Mouse (Mus musculus) embryonic facial prominence, embryonic 11.5 days (tissue): ENCODE measurements around the gene Barhl2. TPM values are rescaled to one million over a fixed set of nuclear protein-coding genes. Genes with fewer than 3 reads are reported as not detected.

Experiments used
- ATAC-seq: fragments of 200-750 bp; cut with Nextera tagmentation; replicated peaks from 2 replicates; pipeline ENCODE4 v1.8.0; 2017; ENCODE audit warnings: low read depth; ENCODE audit not compliant: insufficient number of reproducible peaks, low FRiP score, low TSS enrichment
- DNase-seq: peaks from one replicate; pipeline ENCODE4 v3.0.0-alpha.2; 2015; ENCODE audit warnings: low spot score
- H3K27ac ChIP-seq: fragments of 300-500 bp; sonication (generic); replicated peaks from 2 replicates; pipeline ENCODE4 v1.5.1; 2014; ENCODE audit warnings: mild to moderate bottlenecking, low read depth, low read length, control low read depth
- H3K27me3 ChIP-seq: fragments of 300-500 bp; sonication (generic); 2 replicates; pipeline ENCODE4 v1.6.1; 2014; ENCODE audit warnings: mild to moderate bottlenecking, low read length, moderate library complexity, mixed read lengths; ENCODE audit not compliant: control insufficient read depth, insufficient read depth
- H3K36me3 ChIP-seq: fragments of 300-500 bp; sonication (generic); replicated peaks from 2 replicates; pipeline ENCODE4 v1.6.1; 2014; ENCODE audit warnings: low read depth, mild to moderate bottlenecking, low read length, moderate library complexity, mixed read lengths; ENCODE audit not compliant: control insufficient read depth, insufficient read depth
- H3K4me1 ChIP-seq: fragments of 300-500 bp; sonication (generic); 2 replicates; pipeline ENCODE4 v1.6.1; 2014; ENCODE audit warnings: low read length, mixed read lengths; ENCODE audit not compliant: control insufficient read depth, insufficient read depth
- H3K4me2 ChIP-seq: fragments of 300-500 bp; sonication (generic); 2 replicates; pipeline ENCODE4 v1.6.1; 2014; ENCODE audit warnings: low read depth, mild to moderate bottlenecking, control low read depth, low read length, moderate library complexity
- H3K4me3 ChIP-seq: fragments of 300-500 bp; sonication (generic); 2 replicates; pipeline ENCODE4 v1.5.1; 2014; ENCODE audit warnings: low read depth, low read length, control low read depth
- H3K9ac ChIP-seq: fragments of 300-500 bp; sonication (generic); replicated peaks from 2 replicates; pipeline ENCODE4 v1.6.1; 2014; ENCODE audit warnings: mild to moderate bottlenecking, control low read depth, low read length
- H3K9me3 ChIP-seq: fragments of 300-500 bp; sonication (generic); replicated peaks from 2 replicates; pipeline ENCODE4 v1.6.1; 2016; ENCODE audit warnings: mild to moderate bottlenecking, low read length, inconsistent platforms, mixed read lengths; ENCODE audit not compliant: control insufficient read depth
- WGBS: fragments of 180-500 bp; shearing (Covaris S2); extraction: QIAGEN DNeasy Blood & Tissue Kit; methylation state at CpG from one replicate; pipeline ENCODE4 v1.1.7; 2014; 5-methylcytosine and 5-hydroxymethylcytosine counted together
- polyA plus RNA-seq: library from polyadenylated mRNA; unstranded; fragments of >200 nt; fragmentation: Nextera tagmentation; extraction: Ambion mirVana; gene quantifications from 2 replicates; pipeline ENCODE4 v1.2.1, GENCODE M21; 2014

The Barhl2 gene
- polyA plus RNA-seq = 0.08 TPM in 2 replicates

DNA sequence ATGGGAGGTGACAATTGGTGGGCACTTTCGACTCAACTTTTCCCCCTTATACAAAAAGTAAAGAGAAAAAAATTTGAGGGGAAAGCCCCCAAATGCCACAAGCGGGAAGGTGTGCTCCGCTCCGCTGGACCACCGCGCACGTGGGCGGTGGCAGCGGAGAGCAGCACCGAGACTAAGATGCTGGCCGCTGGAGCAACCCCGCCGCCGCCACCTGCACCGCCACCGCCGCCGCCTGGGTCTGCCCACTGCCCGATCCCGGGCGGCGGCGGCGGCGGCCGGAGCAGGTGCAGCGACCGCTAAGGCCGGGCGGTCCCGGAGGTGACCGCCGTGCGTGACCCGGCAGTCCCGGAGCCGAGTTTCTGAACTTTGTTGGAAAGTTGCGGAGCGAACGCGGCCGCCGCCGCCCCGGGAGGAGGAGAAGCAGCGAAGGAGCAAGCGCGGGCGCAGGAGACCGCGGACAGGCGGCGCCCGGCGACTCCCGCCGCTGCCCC is at the start of gene Barhl2:
TSS of gene Barhl2 (minus strand) at position 181 of the 491 bp plus-strand sequence.
- Histone ChIP-seq H3K27ac (no peak within 1 kb of the TSS), H3K4me1 (peaks cover 7% of the 10 kb centered on the region; the same call in 1 of the 2 replicates), H3K4me2 (peak within 1 kb of the TSS; percentile 96), H3K27me3 (peaks cover 75% of the 10 kb centered on the region), H3K9ac (no peak within 1 kb of the TSS), H3K9me3 (no peaks in the 10 kb centered on the region), H3K4me3 (peak within 1 kb of the TSS; percentile 50), H3K36me3 (no peaks in the 10 kb centered on the region)
- ATAC-seq (no peak; the same call in 1 of the 2 replicates), DNase-seq (peak; percentile 27)
- under 1% methylated on average over 51 of the region's 57 CpGs for WGBS

DNA sequence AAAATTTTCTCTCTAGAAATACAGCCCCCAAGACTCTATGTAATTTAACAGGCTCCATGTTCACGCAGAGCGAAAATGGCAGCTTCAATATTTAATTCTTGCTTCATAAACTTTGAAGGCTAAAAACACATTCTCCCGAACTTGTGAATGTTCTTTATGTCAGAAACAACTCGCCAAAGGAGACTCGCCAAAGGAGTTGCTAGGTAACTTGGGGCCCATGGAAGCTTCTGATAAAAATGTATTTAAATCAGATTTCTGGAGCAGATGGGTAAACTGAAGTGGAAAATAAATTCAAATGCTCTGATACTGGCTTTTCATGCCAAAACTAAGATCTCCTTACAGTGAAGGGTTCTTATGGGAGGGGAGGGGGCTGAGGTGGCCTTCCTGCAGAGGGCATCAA is 48.1 kb upstream of the Barhl2 start:
- Histone ChIP-seq H3K9me3 (no peaks in the 10 kb centered on the region), H3K4me3 (no peak overlapping the region), H3K27ac (no peak overlapping the region), H3K4me1 (no peaks in the 10 kb centered on the region; the same call in 1 of the 2 replicates), H3K27me3 (no peaks in the 10 kb centered on the region), H3K9ac (no peak overlapping the region), H3K4me2 (no peak overlapping the region), H3K36me3 (no peaks in the 10 kb centered on the region)
- no peak for DNase-seq
- no peak for ATAC-seq
- WGBS = 94% methylated on average over 5 of the region's 5 CpGs

- Histone ChIP-seq H3K4me2 (no peak overlapping the region), H3K36me3 (no peaks in the 10 kb centered on the region), H3K9me3 (no peaks in the 10 kb centered on the region), H3K9ac (no peak overlapping the region), H3K27me3 (no peaks in the 10 kb centered on the region), H3K27ac (no peak overlapping the region), H3K4me3 (no peak overlapping the region), H3K4me1 (no peaks in the 10 kb centered on the region; the same call in 1 of the 2 replicates)
- DNase-seq (no peak), ATAC-seq (peak; percentile 48)
- WGBS = 57% methylated on average over 12 of the region's 12 CpGs
Measured at GRCm38 (mm10) chr5:106502684-106503545, 44.9 kb upstream of the Barhl2 start.

GRCm38 (mm10) chr5:106502271-106502670 is 44.3 kb upstream of the Barhl2 start:
- no peaks in the 10 kb centered on the region for H3K36me3 ChIP-seq
- H3K4me1 ChIP-seq = no peaks in the 10 kb centered on the region; the same call in 1 of the 2 replicates
- WGBS = 86% methylated on average over 7 of the region's 7 CpGs
- no peak overlapping the region for H3K9ac ChIP-seq
- no peaks in the 10 kb centered on the region for H3K27me3 ChIP-seq
- H3K9me3 ChIP-seq = no peaks in the 10 kb centered on the region
- no peak overlapping the region for H3K4me2 ChIP-seq
- DNase-seq (no peak), ATAC-seq (no peak)
- no peak overlapping the region for H3K27ac ChIP-seq
- no peak overlapping the region for H3K4me3 ChIP-seq

DNA sequence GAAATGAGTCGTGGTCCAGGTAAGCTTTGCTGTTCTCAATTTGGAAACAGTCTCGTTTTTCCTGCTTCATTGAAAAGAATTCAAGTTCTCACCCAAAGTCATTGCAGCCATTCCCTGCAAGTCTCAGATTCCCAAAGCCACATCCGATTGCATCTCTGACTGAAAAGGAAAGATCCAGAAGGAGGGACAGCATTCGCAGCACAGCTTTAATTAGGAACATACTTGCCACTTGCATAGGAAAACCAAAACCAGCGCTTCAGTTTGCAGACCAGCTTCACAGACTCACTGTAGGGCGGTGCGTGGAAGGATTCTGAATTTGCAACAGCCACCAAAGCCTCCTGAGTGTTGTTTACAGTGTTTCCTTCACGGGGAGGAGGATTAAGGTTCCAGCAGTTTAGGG is 33.8 kb upstream of the Barhl2 start:
- Histone ChIP-seq H3K9me3 (no peaks in the 10 kb centered on the region), H3K4me2 (no peak overlapping the region), H3K4me1 (no peaks in the 10 kb centered on the region), H3K4me3 (no peak overlapping the region), H3K27ac (no peak overlapping the region), H3K27me3 (no peaks in the 10 kb centered on the region; the same call in 1 of the 2 replicates), H3K9ac (no peak overlapping the region), H3K36me3 (no peaks in the 10 kb centered on the region)
- 30% methylated on average over 8 of the region's 8 CpGs for WGBS
- DNase-seq (peak; percentile 68), ATAC-seq (no peak)

- peaks cover 48% of the 10 kb centered on the region for H3K27me3 ChIP-seq
- H3K27ac ChIP-seq = no peak overlapping the region
- H3K4me2 ChIP-seq = no peak overlapping the region
- no peak overlapping the region for H3K4me3 ChIP-seq
- no peak for ATAC-seq
- H3K9me3 ChIP-seq = no peaks in the 10 kb centered on the region
- 4% methylated on average over 10 of the region's 10 CpGs for WGBS
- no peaks in the 10 kb centered on the region; the same call in 1 of the 2 replicates for H3K4me1 ChIP-seq
- H3K36me3 ChIP-seq = no peaks in the 10 kb centered on the region
- DNase-seq = peak; percentile 3
- no peak overlapping the region for H3K9ac ChIP-seq
Measured at GRCm38 (mm10) chr5:106472105-106472500, 14.1 kb upstream of the Barhl2 start.

DNA sequence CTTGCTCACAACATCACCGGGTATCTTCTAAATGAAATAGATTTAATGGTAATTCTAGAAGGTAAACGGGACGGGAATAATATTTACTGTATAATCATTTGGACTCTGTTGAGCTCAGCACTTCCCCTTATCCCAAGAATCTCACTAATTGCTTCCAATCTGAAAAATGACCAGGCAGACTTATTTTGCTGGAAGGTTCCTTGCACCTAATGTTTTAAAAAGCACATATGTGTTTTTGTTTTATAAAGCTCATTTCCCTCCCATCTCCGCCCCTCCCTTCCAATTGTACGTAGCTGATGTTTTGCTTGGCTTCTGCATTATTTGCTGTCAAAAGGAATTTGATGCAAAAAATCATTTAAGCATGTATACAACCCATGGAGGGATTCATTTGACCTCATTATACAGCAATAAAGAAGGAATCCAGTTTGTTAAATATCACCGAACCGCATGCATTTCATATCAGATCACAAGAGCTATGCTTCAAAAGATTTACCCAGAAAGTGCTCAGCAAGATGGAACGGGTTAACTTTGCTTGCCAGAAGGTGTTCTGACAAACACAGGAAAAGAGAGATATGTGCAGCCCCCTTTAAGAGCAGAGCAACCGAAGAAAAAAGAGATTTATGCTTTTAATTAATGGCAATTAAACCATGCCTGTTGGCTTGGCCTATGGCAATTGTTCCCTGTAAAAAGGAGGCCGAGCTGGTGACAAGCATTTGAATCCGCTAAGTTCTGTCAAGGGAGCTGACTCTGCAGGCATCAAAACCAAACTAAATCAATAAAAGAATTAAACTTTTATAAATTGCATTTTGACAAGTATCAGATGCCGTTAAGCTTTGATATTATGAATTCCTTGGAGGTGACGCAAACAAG is 13.5 kb upstream of the Barhl2 start:
- H3K4me1 ChIP-seq = no peaks in the 10 kb centered on the region; the same call in 1 of the 2 replicates
- no peaks in the 10 kb centered on the region for H3K36me3 ChIP-seq
- WGBS = 9% methylated on average over 13 of the region's 13 CpGs

More for the DNA sequence above, 13.5 kb upstream of the Barhl2 start:
- no peak overlapping the region for H3K9ac ChIP-seq
- H3K4me3 ChIP-seq = no peak overlapping the region
- no peak overlapping the region for H3K27ac ChIP-seq
- H3K9me3 ChIP-seq = no peaks in the 10 kb centered on the region
- DNase-seq (peak; percentile 7), ATAC-seq (no peak)
- H3K27me3 ChIP-seq = peaks cover 53% of the 10 kb centered on the region
- H3K4me2 ChIP-seq = no peak overlapping the region
